Comparison of ENCODE assay signal across 8 mouse cellular contexts in genomic region chr13:67108194-67108820, GRCm38 (mm10). TPM values are rescaled to one million over a fixed set of nuclear protein-coding genes. Genes with fewer than 3 reads are reported as not detected.
DNase-seq lines count a peak whose midpoint lies in the region; ATAC-seq and TF ChIP-seq lines count a peak whose summit lies in the region.

Gene Gm28557, minus strand, starts transcription at chr13:67108604.

- under 1% methylated on average over 17 of the region's 17 CpGs for WGBS in forebrain, embryonic 10.5 days
- WGBS in heart, embryonic 15.5 days = under 1% methylated on average over 17 of the region's 17 CpGs
- WGBS in liver, embryonic 14.5 days (ENCODE audit: insufficient replicate concordance) = under 1% methylated on average over 17 of the region's 17 CpGs
- 0% methylated on average over 17 of the region's 17 CpGs for WGBS in neural tube, embryonic 11.5 days
- 0% methylated on average over 17 of the region's 17 CpGs for WGBS in stomach, postnatal 0 days

- peak within 1 kb of the TSS; percentile 73 for H3K9ac ChIP-seq in CH12.LX (ENCODE audit: insufficient read depth, low read depth)
- H3K9ac ChIP-seq in heart, embryonic 15.5 days = peak within 1 kb of the TSS; percentile 76
- peak within 1 kb of the TSS; percentile 90 for H3K9ac ChIP-seq in liver, embryonic 14.5 days (replicated peaks)
- peak within 1 kb of the TSS; percentile 71 for H3K9ac ChIP-seq in neural tube, embryonic 11.5 days (ENCODE audit: low read length)
- peak within 1 kb of the TSS; percentile 75 for H3K9ac ChIP-seq in stomach, postnatal 0 days (ENCODE audit: low read length)

- peak; percentile 87 for TF ChIP-seq POLR2A in CH12.LX (IDR thresholded peaks at IDR 0.05; ENCODE audit: low read depth, low read length)

- in situ Hi-C loops in CH12.LX (cut with MboI; ENCODE audit: low pct_ligation_motif_present, low pct_unique_long_range_greater_than_20kb, low sequenced_read_pairs) = no loop called here

- no peaks in the 10 kb centered on the region for H3K9me3 ChIP-seq in CH12.LX (replicated peaks; ENCODE audit: low read length)
- peaks cover 14% of the 10 kb centered on the region for H3K9me3 ChIP-seq in forebrain, embryonic 10.5 days
- H3K9me3 ChIP-seq in heart, embryonic 15.5 days (replicated peaks) = no peaks in the 10 kb centered on the region
- H3K9me3 ChIP-seq in liver, embryonic 14.5 days (ENCODE audit: control insufficient read depth, low read length) = no peaks in the 10 kb centered on the region
- H3K9me3 ChIP-seq in neural tube, embryonic 11.5 days (ENCODE audit: control insufficient read depth, low read length) = no peaks in the 10 kb centered on the region
- H3K9me3 ChIP-seq in stomach, postnatal 0 days (ENCODE audit: control insufficient read depth, low read length) = no peaks in the 10 kb centered on the region

- ATAC-seq in heart, embryonic 15.5 days (replicated peaks; ENCODE audit: insufficient number of reproducible peaks, insufficient read depth, low FRiP score, low read depth) = peak; percentile 95
- ATAC-seq in liver, embryonic 14.5 days (ENCODE audit: insufficient read depth) = peak; percentile 96
- peak; percentile 98 for ATAC-seq in neural tube, embryonic 11.5 days (ENCODE audit: insufficient read depth, low FRiP score, low TSS enrichment)
- ATAC-seq in stomach, postnatal 0 days (ENCODE audit: low FRiP score, low TSS enrichment) = peak; percentile 99

- peak; percentile 57 for TF ChIP-seq RAD21 in CH12.LX (IDR thresholded peaks at IDR 0.05; ENCODE audit: low read depth, low read length)

- peak; percentile 79 to 88 for TF ChIP-seq CTCF in CH12.LX (conservative IDR thresholded peaks at IDR 0.05 in 1 of 2, IDR thresholded peaks at IDR 0.05 in 1 of 2; ENCODE audit: low read depth in 2 of 2, low read length in 2 of 2)
- TF ChIP-seq CTCF in liver, embryonic 14.5 days (IDR thresholded peaks at IDR 0.05; ENCODE audit: low read depth) = peak; percentile 90
- TF ChIP-seq CTCF in stomach, postnatal 0 days (IDR thresholded peaks at IDR 0.05; ENCODE audit: low read depth) = peak; percentile 93

- no peaks in the 10 kb centered on the region for H3K27me3 ChIP-seq in CH12.LX (replicated peaks)
- H3K27me3 ChIP-seq in forebrain, embryonic 10.5 days (ENCODE audit: poor library complexity, severe bottlenecking) = no peaks in the 10 kb centered on the region
- no peaks in the 10 kb centered on the region for H3K27me3 ChIP-seq in heart, embryonic 15.5 days
- H3K27me3 ChIP-seq in liver, embryonic 14.5 days (ENCODE audit: control insufficient read depth, insufficient read depth, low read length) = no peaks in the 10 kb centered on the region
- no peaks in the 10 kb centered on the region for H3K27me3 ChIP-seq in neural tube, embryonic 11.5 days (ENCODE audit: control insufficient read depth, insufficient read depth, low read length)
- H3K27me3 ChIP-seq in stomach, postnatal 0 days (ENCODE audit: control insufficient read depth, insufficient read depth, low read length) = no peaks in the 10 kb centered on the region

- DNase-seq in CH12.LX (ENCODE audit: extremely low read depth) = peak; percentile 98
- DNase-seq in c-Kit-positive CD71-negative TER-119-negative erythroid progenitor cells, embryonic 14.5 days (ENCODE audit: low read depth) = peak; percentile 98
- DNase-seq in forebrain, embryonic 10.5 days (ENCODE audit: extremely low spot score, low spot score) = peak; percentile 84
- DNase-seq in kidney, postnatal 25 days = peak; percentile 94 to 97
- peak; percentile 95 to 98 (median 96) for DNase-seq in liver, embryonic 14.5 days (ENCODE audit: low read depth in 3 of 3, low spot score in 3 of 3)
- DNase-seq in neural tube, embryonic 11.5 days (ENCODE audit: low spot score) = peak; percentile 85
- peak; percentile 87 for DNase-seq in stomach, postnatal 0 days (ENCODE audit: low spot score)

- dilution Hi-C loops in CH12.LX (cut with MboI; ENCODE audit: extremely low pct_ligation_motif_present, extremely low pct_unique_long_range_greater_than_20kb, low sequenced_read_pairs) = no loop called here

- H3K4me2 ChIP-seq in CH12.LX (ENCODE audit: insufficient read depth, low read depth, poor library complexity, severe bottlenecking) = peak within 1 kb of the TSS; percentile 82
- peak within 1 kb of the TSS; percentile 80 for H3K4me2 ChIP-seq in heart, embryonic 15.5 days
- peak within 1 kb of the TSS; percentile 74 for H3K4me2 ChIP-seq in liver, embryonic 14.5 days (ENCODE audit: low read depth)
- peak within 1 kb of the TSS; percentile 73 for H3K4me2 ChIP-seq in neural tube, embryonic 11.5 days (ENCODE audit: low read depth)
- H3K4me2 ChIP-seq in stomach, postnatal 0 days (replicated peaks; ENCODE audit: low read depth) = peak within 1 kb of the TSS; percentile 72

- H3K4me3 ChIP-seq in CH12.LX (replicated peaks in 1 of 3; ENCODE audit: low read depth in 2 of 3, low read length in 2 of 3, poor library complexity in 1 of 3) = peak within 1 kb of the TSS; percentile 66 to 91 (median 77)
- H3K4me3 ChIP-seq in forebrain, embryonic 10.5 days = peak within 1 kb of the TSS; percentile 67
- peak within 1 kb of the TSS; percentile 75 for H3K4me3 ChIP-seq in heart, embryonic 15.5 days
- peak within 1 kb of the TSS; percentile 71 to 84 for H3K4me3 ChIP-seq in liver, embryonic 14.5 days (ENCODE audit: insufficient read depth in 1 of 2, low read depth in 2 of 2, low read length in 2 of 2)
- H3K4me3 ChIP-seq in neural tube, embryonic 11.5 days (ENCODE audit: low read depth, low read length) = peak within 1 kb of the TSS; percentile 59
- peak within 1 kb of the TSS; percentile 71 for H3K4me3 ChIP-seq in stomach, postnatal 0 days (ENCODE audit: low read depth, low read length)

- H3K79me2 ChIP-seq in CH12.LX (replicated peaks; ENCODE audit: control insufficient read depth, extremely low read depth, insufficient read depth, poor library complexity, severe bottlenecking) = 0 out of 2 replicates have a peak, but pooled peaks cover 4% of the 10 kb centered on the region

- H3K4me1 ChIP-seq in CH12.LX (ENCODE audit: control insufficient read depth in 1 of 2, insufficient read depth in 2 of 2) = peaks cover 5 to 22% of the 10 kb centered on the region in 2 experiments
- peaks cover 13% of the 10 kb centered on the region for H3K4me1 ChIP-seq in forebrain, embryonic 10.5 days
- peaks cover 11% of the 10 kb centered on the region for H3K4me1 ChIP-seq in heart, embryonic 15.5 days (replicated peaks)
- H3K4me1 ChIP-seq in liver, embryonic 14.5 days (replicated peaks; ENCODE audit: control insufficient read depth in 2 of 2, insufficient read depth in 2 of 2, low read length in 1 of 2) = peaks cover 5 to 7% of the 10 kb centered on the region in 2 experiments
- H3K4me1 ChIP-seq in neural tube, embryonic 11.5 days (ENCODE audit: control insufficient read depth, insufficient read depth, low read length) = no peaks in the 10 kb centered on the region
- H3K4me1 ChIP-seq in stomach, postnatal 0 days (replicated peaks; ENCODE audit: control insufficient read depth, insufficient read depth) = 0 out of 2 replicates have a peak, but pooled peaks cover 2% of the 10 kb centered on the region

- no peak for TF ChIP-seq EP300 in CH12.LX (IDR thresholded peaks at IDR 0.05; ENCODE audit: low read length)
- TF ChIP-seq EP300 in liver, embryonic 14.5 days (IDR thresholded peaks at IDR 0.05; ENCODE audit: low read depth) = no peak
- no peak for TF ChIP-seq EP300 in stomach, postnatal 0 days (optimal IDR thresholded peaks at IDR 0.05)

- H3K36me3 ChIP-seq in CH12.LX (replicated peaks in 1 of 2; ENCODE audit: control insufficient read depth in 1 of 2, insufficient read depth in 1 of 2, low read length in 1 of 2) = peaks cover 9 to 13% of the 10 kb centered on the region in 2 experiments
- H3K36me3 ChIP-seq in forebrain, embryonic 10.5 days (replicated peaks) = peaks cover 13% of the 10 kb centered on the region
- H3K36me3 ChIP-seq in heart, embryonic 15.5 days = peaks cover 8% of the 10 kb centered on the region
- no peaks in the 10 kb centered on the region; the same call in 1 of the 2 replicates for H3K36me3 ChIP-seq in liver, embryonic 14.5 days (replicated peaks; ENCODE audit: control insufficient read depth, insufficient read depth, low read depth)
- no peaks in the 10 kb centered on the region for H3K36me3 ChIP-seq in neural tube, embryonic 11.5 days (ENCODE audit: control insufficient read depth, insufficient read depth, low read length)
- H3K36me3 ChIP-seq in stomach, postnatal 0 days (ENCODE audit: control insufficient read depth, insufficient read depth, low read length) = no peaks in the 10 kb centered on the region

- peak within 1 kb of the TSS; percentile 32; the same call in 1 of the 2 replicates for H3K27ac ChIP-seq in CH12.LX (ENCODE audit: insufficient read depth, low read depth)
- H3K27ac ChIP-seq in forebrain, embryonic 10.5 days = peak within 1 kb of the TSS; percentile 87
- peak within 1 kb of the TSS; percentile 94 for H3K27ac ChIP-seq in heart, embryonic 15.5 days
- peak within 1 kb of the TSS; percentile 84 for H3K27ac ChIP-seq in liver, embryonic 14.5 days
- H3K27ac ChIP-seq in neural tube, embryonic 11.5 days (ENCODE audit: low read depth, low read length) = no peak within 1 kb of the TSS
- H3K27ac ChIP-seq in stomach, postnatal 0 days (replicated peaks) = peak within 1 kb of the TSS; percentile 94

TF ChIP-seq in CH12.LX, 34 proteins besides CTCF, POLR2A, EP300 and RAD21 (continues in another document):
- 0 out of 2 replicates have a peak, but pooled peaks have one; percentile 67 for TF ChIP-seq ZMIZ1 (IDR thresholded peaks at IDR 0.05; ENCODE audit: low read depth, low read length)
- TF ChIP-seq CHD1 (IDR thresholded peaks at IDR 0.05; ENCODE audit: low read depth, low read length) = no peak
- no peak for TF ChIP-seq USF1 (IDR thresholded peaks at IDR 0.05; ENCODE audit: low read depth, low read length)
- no peak; the same call in 1 of the 2 replicates for TF ChIP-seq TCF12 (IDR thresholded peaks at IDR 0.05; ENCODE audit: low read depth, low read length)
- no peak for TF ChIP-seq ZNF384 (IDR thresholded peaks at IDR 0.05; ENCODE audit: low read depth, low read length)
- peak; percentile 92; the same call in 1 of the 2 replicates for TF ChIP-seq KAT2A (IDR thresholded peaks at IDR 0.05; ENCODE audit: insufficient replicate concordance, low read length)
- TF ChIP-seq HCFC1 (IDR thresholded peaks at IDR 0.05; ENCODE audit: low read depth, low read length) = peak; percentile 97
- TF ChIP-seq ZKSCAN1 (IDR thresholded peaks at IDR 0.05; ENCODE audit: borderline replicate concordance, low read depth, low read length) = no peak

RNA-seq across cellular contexts. Expression of gene Gm28557, which starts in this region (rescaled TPM):
- total RNA-seq in CH12.LX (2012; rRNA removed) (3.4 and 4.2 TPM in 2 replicates), CH12.LX (2014; rRNA removed) (2.9 and 4.5 TPM in 2 replicates)
- 1.6 TPM in 2 replicates for polyA plus RNA-seq in CH12.LX (2012; ENCODE audit: insufficient read length, low read depth)
- 2.7 and 2.8 TPM in 2 replicates for polyA plus RNA-seq in forebrain, embryonic 10.5 days (2016; fragmentation: Nextera tagmentation; extraction: Ambion mirVana)
- polyA plus RNA-seq in heart, embryonic 15.5 days (2015; fragmentation: Nextera tagmentation; extraction: Ambion mirVana) = 1.5 and 1.8 TPM in 2 replicates
- 1.8 and 3.1 TPM in 2 replicates for polyA plus RNA-seq in liver, embryonic 14.5 days (2012; rRNA removed)
- polyA plus RNA-seq in liver, embryonic 14.5 days (2014; fragmentation: Nextera tagmentation; extraction: Ambion mirVana) = 1.3 TPM in 2 replicates
- 2.0 and 2.5 TPM in 2 replicates for polyA plus RNA-seq in neural tube, embryonic 11.5 days (2014; fragmentation: Nextera tagmentation; extraction: Ambion mirVana)
- polyA plus RNA-seq in stomach, postnatal 0 days (2015; fragmentation: Nextera tagmentation; extraction: Ambion mirVana) = 1.1 and 1.3 TPM in 2 replicates
